Mouse (Mus musculus): Measurements from ENCODE around the gene Klrb1c. TPM values are rescaled to one million over a fixed set of nuclear protein-coding genes. Genes with fewer than 3 reads are reported as not detected.
A peak's percentile ranks its signal among the peaks of the same experiment; 100 is the strongest.
"Not testable (repeated sequence)": the region's sequence is repeated elsewhere in the genome, so short reads cannot be mapped to it uniquely, and the experiment has no call there.

Klrb1c gene
- polyA plus RNA-seq, 1 experiment from 2014 or later, result not detected

GRCm38 (mm10) chr6:128793734-128794133 lies 4.7 kb upstream of the Klrb1c start:
- H3K4me1 ChIP-seq (ENCODE audit: control insufficient read depth, insufficient read depth, low read length), result no peaks in the 10 kb centered on the region
- H3K4me2 ChIP-seq (ENCODE audit: low read depth, low read length), result no peak overlapping the region
- no peaks in the 10 kb centered on the region for H3K9me3 ChIP-seq (replicated peaks; ENCODE audit: control insufficient read depth, low read length)
- H3K4me3 ChIP-seq (ENCODE audit: low read depth, low read length), result no peak overlapping the region
- no peaks in the 10 kb centered on the region for H3K27me3 ChIP-seq (ENCODE audit: control insufficient read depth, insufficient read depth, low read length)
- 52% methylated on average over 6 of the region's 6 CpGs for WGBS
- H3K27ac ChIP-seq (replicated peaks; ENCODE audit: low read depth, low read length), result no peak overlapping the region
- no peak for DNase-seq (ENCODE audit: low spot score)
- no peak overlapping the region for H3K9ac ChIP-seq (replicated peaks; ENCODE audit: low read length)
- H3K36me3 ChIP-seq (replicated peaks; ENCODE audit: control insufficient read depth, insufficient read depth, low read depth, low read length), result no peaks in the 10 kb centered on the region
- ATAC-seq (replicated peaks; ENCODE audit: insufficient number of reproducible peaks, low FRiP score, low TSS enrichment, low read depth), result no peak

DNA sequence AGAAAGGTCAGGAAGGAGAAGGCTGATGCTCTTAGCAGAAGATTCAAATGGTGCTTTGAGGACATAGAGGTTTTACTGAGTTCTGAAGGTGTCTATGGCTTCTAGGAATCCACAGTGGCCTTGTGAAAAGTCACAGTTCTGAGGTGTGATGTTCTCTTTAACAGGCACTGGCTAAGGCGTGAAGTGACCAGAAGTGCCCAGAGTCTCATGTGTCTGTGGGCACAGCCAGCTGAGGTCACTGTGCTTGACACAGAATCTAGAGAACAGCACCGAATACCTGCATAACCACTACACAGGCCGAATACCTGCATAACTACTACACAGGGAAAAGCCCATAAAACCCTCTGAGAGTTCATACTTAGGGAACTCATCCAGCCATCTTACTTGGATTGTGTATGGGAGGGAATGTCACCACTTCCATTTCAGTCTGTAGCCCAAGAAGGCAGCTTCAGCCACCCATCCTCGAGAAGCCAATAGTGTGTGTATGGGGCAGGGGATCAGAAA lies 1.5 kb upstream of the Klrb1c start:
- not testable (repeated sequence) for H3K36me3 ChIP-seq (replicated peaks; ENCODE audit: control insufficient read depth, insufficient read depth, low read depth, low read length); H3K4me3 ChIP-seq (ENCODE audit: low read depth, low read length); ATAC-seq (replicated peaks; ENCODE audit: insufficient number of reproducible peaks, low FRiP score, low TSS enrichment, low read depth); DNase-seq (ENCODE audit: low spot score); H3K27ac ChIP-seq (replicated peaks; ENCODE audit: low read depth, low read length); H3K9me3 ChIP-seq (replicated peaks; ENCODE audit: control insufficient read depth, low read length); H3K27me3 ChIP-seq (ENCODE audit: control insufficient read depth, insufficient read depth, low read length); H3K9ac ChIP-seq (replicated peaks; ENCODE audit: low read length); H3K4me1 ChIP-seq (ENCODE audit: control insufficient read depth, insufficient read depth, low read length); H3K4me2 ChIP-seq (ENCODE audit: low read depth, low read length)
- 90% methylated on average over 4 of the region's 4 CpGs for WGBS

GRCm38 (mm10) chr6:128788517-128788916 lies 498 bp downstream of the Klrb1c start:
- ATAC-seq (replicated peaks; ENCODE audit: insufficient number of reproducible peaks, low FRiP score, low TSS enrichment, low read depth) (no peak), DNase-seq (ENCODE audit: low spot score) (no peak)
- Histone ChIP-seq H3K27ac (replicated peaks; ENCODE audit: low read depth, low read length) (no peak overlapping the region), H3K36me3 (replicated peaks; ENCODE audit: control insufficient read depth, insufficient read depth, low read depth, low read length) (no peaks in the 10 kb centered on the region), H3K9me3 (replicated peaks; ENCODE audit: control insufficient read depth, low read length) (no peaks in the 10 kb centered on the region), H3K4me3 (ENCODE audit: low read depth, low read length) (no peak overlapping the region), H3K4me1 (ENCODE audit: control insufficient read depth, insufficient read depth, low read length) (no peaks in the 10 kb centered on the region), H3K27me3 (ENCODE audit: control insufficient read depth, insufficient read depth, low read length) (no peaks in the 10 kb centered on the region), H3K9ac (replicated peaks; ENCODE audit: low read length) (no peak overlapping the region), H3K4me2 (ENCODE audit: low read depth, low read length) (no peak overlapping the region)
- WGBS, result 90% methylated on average over 1 of the region's 1 CpGs

GRCm38 (mm10) chr6:128786396-128786795 lies 2.6 kb downstream of the Klrb1c start:
- WGBS, result 88% methylated on average over 1 of the region's 1 CpGs
- not testable (repeated sequence) for H3K4me3 ChIP-seq (ENCODE audit: low read depth, low read length); H3K9ac ChIP-seq (replicated peaks; ENCODE audit: low read length); H3K27me3 ChIP-seq (ENCODE audit: control insufficient read depth, insufficient read depth, low read length); DNase-seq (ENCODE audit: low spot score); H3K9me3 ChIP-seq (replicated peaks; ENCODE audit: control insufficient read depth, low read length); H3K36me3 ChIP-seq (replicated peaks; ENCODE audit: control insufficient read depth, insufficient read depth, low read depth, low read length); H3K27ac ChIP-seq (replicated peaks; ENCODE audit: low read depth, low read length); H3K4me1 ChIP-seq (ENCODE audit: control insufficient read depth, insufficient read depth, low read length); H3K4me2 ChIP-seq (ENCODE audit: low read depth, low read length); ATAC-seq (replicated peaks; ENCODE audit: insufficient number of reproducible peaks, low FRiP score, low TSS enrichment, low read depth)

DNA sequence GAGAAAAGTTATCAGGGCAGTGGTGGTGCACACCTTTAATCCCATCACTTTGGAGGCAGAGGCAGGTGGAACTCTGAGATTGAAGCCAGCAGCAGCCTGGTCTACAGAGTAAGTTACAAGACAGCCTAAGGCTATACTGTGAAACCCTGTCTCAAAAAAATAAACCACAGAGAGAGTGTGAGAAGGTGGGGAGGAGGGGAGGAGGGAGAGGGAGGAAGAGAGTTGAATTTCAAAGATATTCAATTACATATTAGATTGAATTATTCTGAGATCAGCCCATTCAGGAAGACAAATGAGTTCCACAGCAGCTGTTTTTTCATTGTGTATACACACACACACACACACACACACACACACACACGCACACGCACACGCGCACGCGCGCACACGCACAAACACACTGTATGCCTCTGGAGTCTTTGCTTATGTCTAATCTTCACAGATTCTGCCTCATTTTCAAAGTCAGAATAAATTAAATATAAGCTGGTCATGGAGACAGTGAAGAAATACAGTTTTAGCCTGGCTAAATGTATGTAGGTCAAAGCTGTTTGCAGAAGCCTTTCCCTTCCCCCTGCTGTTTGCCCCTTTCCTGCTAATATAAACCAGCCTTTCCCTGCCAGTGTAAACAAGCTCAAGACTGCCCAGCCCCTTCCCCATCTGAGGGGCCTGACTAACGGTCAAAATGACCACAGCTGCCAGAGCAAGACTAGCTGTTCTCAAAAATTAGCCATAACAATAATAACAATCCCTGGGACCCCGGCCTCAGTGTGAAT lies 19.3 kb downstream of the Klrb1c start:
- peak; percentile 65 for DNase-seq (ENCODE audit: low spot score)
- Histone ChIP-seq H3K27ac (replicated peaks; ENCODE audit: low read depth, low read length) (0 out of 2 replicates have a peak overlapping the region, but pooled peaks have one; percentile 28), H3K9me3 (replicated peaks; ENCODE audit: control insufficient read depth, low read length) (no peaks in the 10 kb centered on the region), H3K4me3 (ENCODE audit: low read depth, low read length) (no peak overlapping the region), H3K4me2 (ENCODE audit: low read depth, low read length) (no peak overlapping the region; the same call in 1 of the 2 replicates), H3K4me1 (ENCODE audit: control insufficient read depth, insufficient read depth, low read length) (no peaks in the 10 kb centered on the region), H3K36me3 (replicated peaks; ENCODE audit: control insufficient read depth, insufficient read depth, low read depth, low read length) (no peaks in the 10 kb centered on the region), H3K9ac (replicated peaks; ENCODE audit: low read length) (no peak overlapping the region), H3K27me3 (ENCODE audit: control insufficient read depth, insufficient read depth, low read length) (no peaks in the 10 kb centered on the region)
- 70% methylated on average over 10 of the region's 10 CpGs for WGBS
- ATAC-seq (replicated peaks; ENCODE audit: insufficient number of reproducible peaks, low FRiP score, low TSS enrichment, low read depth), result peak; percentile 67

DNA sequence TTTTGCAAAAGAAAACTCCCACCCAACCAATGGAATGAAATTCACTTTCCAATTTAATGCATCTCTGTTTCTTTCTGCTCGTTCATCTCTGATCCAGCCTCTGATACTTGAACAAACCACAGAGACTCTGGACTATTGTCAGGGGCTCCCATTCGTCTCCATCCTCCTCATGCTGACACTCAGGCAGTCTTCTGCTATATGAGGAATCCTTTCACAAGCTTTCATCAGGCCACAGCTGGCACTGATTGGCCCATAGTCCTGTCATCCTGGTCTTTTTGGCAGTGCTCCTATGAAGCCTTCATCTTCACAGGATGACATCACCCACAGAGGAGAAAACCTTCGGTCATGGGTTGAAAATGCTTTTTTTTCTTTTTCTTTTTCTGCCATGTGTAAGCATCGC lies 21.0 kb downstream of the Klrb1c start:
- 78% methylated on average over 4 of the region's 4 CpGs for WGBS
- Histone ChIP-seq H3K27ac (replicated peaks; ENCODE audit: low read depth, low read length) (no peak overlapping the region), H3K9me3 (replicated peaks; ENCODE audit: control insufficient read depth, low read length) (no peaks in the 10 kb centered on the region), H3K4me2 (ENCODE audit: low read depth, low read length) (no peak overlapping the region), H3K9ac (replicated peaks; ENCODE audit: low read length) (no peak overlapping the region), H3K27me3 (ENCODE audit: control insufficient read depth, insufficient read depth, low read length) (no peaks in the 10 kb centered on the region), H3K4me3 (ENCODE audit: low read depth, low read length) (no peak overlapping the region), H3K4me1 (ENCODE audit: control insufficient read depth, insufficient read depth, low read length) (no peaks in the 10 kb centered on the region), H3K36me3 (replicated peaks; ENCODE audit: control insufficient read depth, insufficient read depth, low read depth, low read length) (no peaks in the 10 kb centered on the region)
- ATAC-seq (replicated peaks; ENCODE audit: insufficient number of reproducible peaks, low FRiP score, low TSS enrichment, low read depth) (no peak), DNase-seq (ENCODE audit: low spot score) (no peak)

DNA sequence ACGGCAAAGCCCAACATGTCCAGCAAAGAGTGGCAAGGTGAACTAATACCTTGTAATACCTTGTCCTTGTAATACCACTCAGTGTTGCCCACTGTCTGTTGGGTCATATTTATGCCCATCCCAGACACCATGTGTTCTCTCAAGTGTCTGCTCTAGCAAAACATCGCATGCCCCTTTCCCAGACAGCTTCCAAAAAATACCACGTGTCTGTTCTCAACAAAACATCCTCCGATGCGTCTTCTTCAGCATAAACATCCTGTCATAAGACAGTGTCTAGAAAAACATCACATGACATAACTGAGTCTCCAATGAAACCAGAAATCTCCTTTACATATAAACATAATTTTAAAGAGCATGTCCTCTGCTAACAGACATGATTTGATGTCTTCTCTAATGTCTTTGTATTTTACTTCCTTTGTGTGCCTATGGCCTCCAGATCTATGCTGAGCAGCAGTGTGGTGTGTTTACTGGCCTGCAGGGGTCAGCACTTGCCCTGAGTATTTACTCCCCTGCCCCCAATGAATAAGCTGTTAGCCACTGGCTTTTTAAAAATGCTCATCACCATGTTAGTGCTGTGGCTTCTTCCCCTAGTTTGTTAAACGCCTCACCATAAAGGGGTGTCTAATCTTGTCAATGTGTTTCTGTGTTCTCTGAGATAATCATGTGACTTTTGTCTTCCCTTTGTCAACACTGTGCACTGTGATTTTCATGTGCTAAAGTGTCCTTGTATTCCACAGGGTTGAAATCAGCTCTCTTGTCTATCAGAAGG lies 22.3 kb downstream of the Klrb1c start:
- not testable (repeated sequence) for H3K4me1 ChIP-seq (ENCODE audit: control insufficient read depth, insufficient read depth, low read length); ATAC-seq (replicated peaks; ENCODE audit: insufficient number of reproducible peaks, low FRiP score, low TSS enrichment, low read depth); H3K4me2 ChIP-seq (ENCODE audit: low read depth, low read length); H3K4me3 ChIP-seq (ENCODE audit: low read depth, low read length); H3K27me3 ChIP-seq (ENCODE audit: control insufficient read depth, insufficient read depth, low read length); H3K27ac ChIP-seq (replicated peaks; ENCODE audit: low read depth, low read length); H3K9me3 ChIP-seq (replicated peaks; ENCODE audit: control insufficient read depth, low read length); H3K9ac ChIP-seq (replicated peaks; ENCODE audit: low read length); H3K36me3 ChIP-seq (replicated peaks; ENCODE audit: control insufficient read depth, insufficient read depth, low read depth, low read length)
- peak; percentile 77 for DNase-seq (ENCODE audit: low spot score)
- 68% methylated on average over 6 of the region's 6 CpGs for WGBS

GRCm38 (mm10) chr6:128765211-128765610 lies 23.8 kb downstream of the Klrb1c start:
- Histone ChIP-seq H3K27me3 (ENCODE audit: control insufficient read depth, insufficient read depth, low read length) (no peaks in the 10 kb centered on the region), H3K36me3 (replicated peaks; ENCODE audit: control insufficient read depth, insufficient read depth, low read depth, low read length) (no peaks in the 10 kb centered on the region), H3K4me1 (ENCODE audit: control insufficient read depth, insufficient read depth, low read length) (no peaks in the 10 kb centered on the region), H3K4me2 (ENCODE audit: low read depth, low read length) (no peak overlapping the region), H3K4me3 (ENCODE audit: low read depth, low read length) (no peak overlapping the region), H3K9me3 (replicated peaks; ENCODE audit: control insufficient read depth, low read length) (no peaks in the 10 kb centered on the region), H3K9ac (replicated peaks; ENCODE audit: low read length) (no peak overlapping the region), H3K27ac (replicated peaks; ENCODE audit: low read depth, low read length) (no peak overlapping the region)
- ATAC-seq (replicated peaks; ENCODE audit: insufficient number of reproducible peaks, low FRiP score, low TSS enrichment, low read depth) (no peak), DNase-seq (ENCODE audit: low spot score) (no peak)
- 83% methylated on average over 1 of the region's 1 CpGs for WGBS

Measured in embryonic facial prominence, embryonic 11.5 days (tissue).